8 mouse cellular contexts compared by ENCODE assay signal in genomic region chr6:120580713-120581015, GRCm38 (mm10). TPM values are rescaled to one million over a fixed set of nuclear protein-coding genes. Genes with fewer than 3 reads are reported as not detected.
A peak's percentile ranks its signal among the peaks of the same experiment; 100 is the strongest.
DNase-seq lines count a peak whose midpoint lies in the region; ATAC-seq lines count a peak whose summit lies in the region.

No protein-coding gene starts in this region.

- no peaks in the 10 kb centered on the region; the same call in 1 of the 2 replicates for H3K27me3 ChIP-seq in limb, embryonic 10.5 days (ENCODE audit: low read depth, poor library complexity, severe bottlenecking)
- no peaks in the 10 kb centered on the region for H3K27me3 ChIP-seq in neural tube, embryonic 15.5 days (replicated peaks)

- H3K9me3 ChIP-seq in limb, embryonic 10.5 days (replicated peaks), result no peaks in the 10 kb centered on the region
- H3K9me3 ChIP-seq in neural tube, embryonic 15.5 days (replicated peaks), result no peaks in the 10 kb centered on the region

- H3K4me1 ChIP-seq in limb, embryonic 10.5 days, result peaks cover 45% of the 10 kb centered on the region
- H3K4me1 ChIP-seq in neural tube, embryonic 15.5 days, result peaks cover 35% of the 10 kb centered on the region

- no peak overlapping the region for H3K9ac ChIP-seq in neural tube, embryonic 15.5 days (replicated peaks)

- WGBS in limb, embryonic 10.5 days, result 0% methylated on average over 1 of the region's 1 CpGs
- WGBS in neural tube, embryonic 15.5 days, result 0% methylated on average over 1 of the region's 1 CpGs

- H3K27ac ChIP-seq in limb, embryonic 10.5 days, result peak overlapping the region; percentile 86
- H3K27ac ChIP-seq in neural tube, embryonic 15.5 days (replicated peaks), result no peak overlapping the region; the same call in 1 of the 2 replicates

- ATAC-seq in cerebellum, adult (ENCODE audit: insufficient number of reproducible peaks, low FRiP score, low TSS enrichment), result no peak
- peak; percentile 29 for ATAC-seq in neural tube, embryonic 15.5 days (ENCODE audit: low FRiP score)

- H3K4me3 ChIP-seq in limb, embryonic 10.5 days, result peak overlapping the region; percentile 54
- peak overlapping the region; percentile 48 for H3K4me3 ChIP-seq in neural tube, embryonic 15.5 days (replicated peaks)

- no peaks in the 10 kb centered on the region for H3K36me3 ChIP-seq in limb, embryonic 10.5 days
- no peaks in the 10 kb centered on the region for H3K36me3 ChIP-seq in neural tube, embryonic 15.5 days

- peak; percentile 33 for DNase-seq in cerebellum, adult 11-12 months
- peak; percentile 18 for DNase-seq in right cerebral cortex, postnatal 4 days
- no peak for DNase-seq in right cerebral cortex, adult 18-20 months
- DNase-seq in limb, embryonic 10.5 days (ENCODE audit: low spot score), result peak; percentile 64
- no peak for DNase-seq in T-cell, adult 2 months (ENCODE audit: low spot score)
- DNase-seq in ovary, postnatal 36 days (ENCODE audit: low spot score), result no peak

- H3K4me2 ChIP-seq in neural tube, embryonic 15.5 days, result peak overlapping the region; percentile 79

RNA-seq across cellular contexts. Expression of gene Hdhd5, which starts 49.5 kb away (rescaled TPM):
- polyA plus RNA-seq in limb, embryonic 10.5 days (2016; fragmentation: Nextera tagmentation; extraction: Ambion mirVana), result 24.4 and 26.3 TPM in 2 replicates
- polyA plus RNA-seq in neural tube, embryonic 15.5 days (2015; fragmentation: Nextera tagmentation; extraction: Ambion mirVana), result 16.8 and 18.8 TPM in 2 replicates

Comparison
In these comparisons a context has a peak if more than half of its experiments do, and no peak if none do; other contexts are left out.
1. DNase-seq: peak in cerebellum, adult 11-12 months (single experiment), right cerebral cortex, postnatal 4 days (single experiment) and limb, embryonic 10.5 days (single experiment); none in right cerebral cortex, adult 18-20 months (single experiment), T-cell, adult 2 months (single experiment) and ovary, postnatal 36 days (single experiment).